Mouse (Mus musculus) cerebellum, postnatal 36 days (tissue): ENCODE measurements at regions not wholly inside any gene's neighbourhood (a gene's known extent, or its start where the extent isn't known, plus 50 kb on each side); places are given as distances from the start of the nearest gene placed in this dataset.

Experiments
- DNase-seq, 2 experiments: peaks; one replicate each; pipeline ENCODE4 v3.0.0; 2021 to 2022; ENCODE audit warnings: mixed read lengths in 2 of 2

DNA sequence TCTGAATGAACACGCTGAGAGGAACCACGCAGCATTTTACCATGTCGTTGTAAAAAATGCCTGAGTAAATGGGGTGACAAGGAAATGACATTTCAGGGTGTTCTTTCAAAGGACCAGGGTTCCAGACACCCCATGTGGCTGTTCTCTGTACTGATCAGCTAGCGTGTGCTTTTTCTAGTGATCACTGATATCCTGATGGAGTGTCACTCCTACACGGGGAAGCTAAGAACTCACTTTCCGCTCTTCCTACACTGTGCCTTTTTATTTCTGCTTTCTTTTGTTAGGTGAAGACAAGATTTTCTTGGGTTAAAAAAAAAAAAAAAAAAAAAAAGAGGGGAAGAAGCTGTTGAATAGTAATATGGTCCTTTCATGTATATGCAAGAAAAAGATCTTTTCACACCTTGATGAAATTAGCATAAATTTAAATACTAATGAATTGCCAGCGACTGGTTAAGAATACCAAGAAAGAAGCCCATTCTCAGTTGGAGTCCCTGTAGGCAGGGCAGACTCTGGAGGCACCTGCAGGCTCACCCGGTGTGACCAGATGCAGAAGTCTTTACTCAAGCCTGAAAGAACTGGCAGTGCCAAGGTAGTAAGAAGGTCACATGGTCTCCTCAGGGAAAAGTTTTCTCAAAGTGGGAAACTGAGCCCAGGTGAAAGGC is 270.2 kb upstream of the Irx2 start:
- no peak for DNase-seq

DNA sequence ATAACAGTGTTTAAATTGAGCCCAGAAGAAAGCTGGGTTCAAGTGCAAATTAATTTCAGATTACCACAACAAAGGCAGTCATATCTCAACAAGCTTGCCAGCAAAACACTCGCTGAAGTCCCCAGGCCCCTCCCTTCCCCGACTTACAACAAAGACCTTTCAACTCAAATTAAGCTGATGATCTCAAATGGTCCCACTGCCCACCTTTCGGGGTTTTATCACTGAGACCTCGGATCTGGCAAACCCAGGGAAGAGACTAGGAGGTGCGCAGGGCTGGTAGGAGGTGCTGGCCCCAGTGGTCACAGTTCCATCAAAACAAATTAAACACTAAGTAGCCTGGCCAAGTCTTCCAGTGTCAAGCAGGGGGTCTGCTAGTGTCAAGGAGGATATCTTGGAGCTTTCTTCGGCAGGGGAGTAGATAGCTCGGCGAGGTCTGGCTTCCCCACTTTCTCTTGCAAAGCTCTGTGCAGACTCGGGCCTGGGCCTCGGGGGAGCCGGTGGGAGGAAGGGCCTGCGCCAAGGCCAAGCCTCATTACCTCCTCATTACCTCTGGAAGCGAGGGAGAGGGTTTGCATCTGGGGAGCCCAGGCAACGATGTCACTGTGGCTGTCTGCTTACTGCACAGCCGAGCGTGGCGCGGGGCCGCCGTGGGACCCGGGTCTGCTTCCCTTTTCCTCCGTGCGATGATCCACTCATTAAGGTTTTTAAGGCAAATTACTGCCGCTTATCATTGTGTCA is 262.9 kb upstream of the Irx2 start:
- DNase-seq: no peak

DNA sequence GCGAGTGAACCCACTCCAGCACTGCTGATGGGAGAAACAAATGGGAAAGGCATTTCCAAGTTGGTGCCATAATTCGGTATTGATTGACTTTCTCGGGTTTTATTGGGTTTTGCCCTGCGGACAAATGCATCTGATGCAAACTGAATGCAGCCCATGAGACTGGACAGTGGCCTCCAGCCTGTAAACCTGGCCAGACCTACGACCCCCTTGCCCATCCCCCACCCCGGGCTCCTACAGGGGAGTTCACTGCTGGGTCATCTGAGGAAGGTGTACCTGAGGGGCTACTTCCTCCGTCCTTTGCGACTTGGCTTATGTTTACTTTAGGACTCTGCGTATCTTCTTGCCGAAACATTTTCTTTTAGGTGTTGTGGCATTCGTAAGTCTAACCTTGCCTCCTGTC is 262.3 kb upstream of the Irx2 start:
- DNase-seq: no peak

DNA sequence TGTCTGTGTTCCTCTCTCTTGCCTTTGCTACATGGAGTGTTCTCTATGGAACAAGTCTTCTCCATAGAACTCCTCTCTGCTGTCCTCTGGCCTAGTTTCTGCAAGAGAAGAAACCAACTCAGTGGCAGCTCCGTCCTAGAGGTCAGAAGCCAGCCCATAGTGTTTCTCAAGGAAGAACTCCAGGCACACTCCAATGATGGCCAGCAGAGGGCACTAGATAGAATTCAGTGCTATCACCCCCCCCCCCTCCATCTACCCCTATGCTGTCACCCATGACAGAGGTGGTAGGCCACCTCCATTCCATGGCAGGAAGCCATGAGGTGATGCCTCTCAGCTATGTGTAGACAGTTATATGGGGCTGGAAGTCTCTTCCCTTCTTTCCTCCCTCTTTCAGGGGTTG is 258.5 kb upstream of the Irx2 start:
- DNase-seq: no peak

DNA sequence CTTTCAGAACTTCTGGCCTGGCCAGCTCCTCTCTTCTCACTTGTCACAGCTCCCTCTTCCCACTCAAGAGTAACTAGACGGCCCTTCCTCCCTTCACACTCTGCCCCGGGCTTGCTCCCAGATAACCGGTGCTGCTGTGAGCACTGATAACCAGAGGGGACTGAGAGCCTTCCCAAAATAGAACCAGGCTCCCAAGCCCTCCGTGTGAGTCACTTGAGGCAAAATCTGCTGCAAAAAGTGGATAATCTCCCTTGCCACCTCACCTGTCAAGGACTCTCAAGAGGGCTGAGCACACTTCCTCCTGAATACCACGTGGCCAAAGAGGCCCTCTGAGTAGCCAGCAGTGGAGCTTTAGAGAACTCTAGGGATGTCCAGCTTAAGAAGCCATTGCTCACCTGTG is 257.6 kb upstream of the Irx2 start:
- DNase-seq: no peak

DNA sequence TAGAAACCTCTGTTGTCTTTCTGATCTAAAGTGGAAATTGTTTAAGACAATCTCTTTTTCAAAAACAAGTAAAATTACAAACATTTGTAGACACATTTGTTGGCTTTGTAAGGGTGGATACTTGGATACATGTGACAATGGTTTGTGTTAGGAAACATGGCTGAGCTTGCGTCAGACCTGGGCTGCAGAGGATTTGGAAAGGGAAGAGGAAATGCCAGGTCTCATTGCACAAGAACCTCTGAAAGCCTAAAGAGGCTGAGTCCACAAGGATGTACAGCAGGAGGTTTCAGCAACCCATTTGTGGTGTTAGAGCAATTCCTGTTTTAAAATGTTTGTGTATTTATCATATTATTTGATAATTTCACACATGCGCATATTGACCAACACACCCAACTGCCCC is 235.3 kb upstream of the Irx2 start:
- no peak for DNase-seq

DNA sequence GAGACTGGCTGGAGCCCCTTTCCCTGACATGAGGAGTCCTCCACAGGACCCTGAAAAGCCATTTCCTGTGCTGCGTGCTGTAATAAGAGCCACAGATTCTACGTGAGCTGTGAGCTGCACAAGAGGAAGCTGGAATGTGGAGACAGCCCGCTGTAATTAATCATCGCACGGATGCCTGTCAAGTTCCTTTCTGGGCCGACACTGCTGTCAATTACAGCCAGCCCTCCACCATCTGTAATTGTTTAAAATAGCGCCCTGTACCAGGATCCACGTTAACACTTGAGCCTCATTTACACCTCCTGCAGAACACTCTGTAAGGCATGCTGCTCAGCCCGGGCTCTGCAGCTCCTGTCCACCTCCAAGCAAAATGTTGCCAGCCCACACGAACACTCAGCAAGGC is 227.9 kb upstream of the Irx2 start:
- DNase-seq: no peak

DNA sequence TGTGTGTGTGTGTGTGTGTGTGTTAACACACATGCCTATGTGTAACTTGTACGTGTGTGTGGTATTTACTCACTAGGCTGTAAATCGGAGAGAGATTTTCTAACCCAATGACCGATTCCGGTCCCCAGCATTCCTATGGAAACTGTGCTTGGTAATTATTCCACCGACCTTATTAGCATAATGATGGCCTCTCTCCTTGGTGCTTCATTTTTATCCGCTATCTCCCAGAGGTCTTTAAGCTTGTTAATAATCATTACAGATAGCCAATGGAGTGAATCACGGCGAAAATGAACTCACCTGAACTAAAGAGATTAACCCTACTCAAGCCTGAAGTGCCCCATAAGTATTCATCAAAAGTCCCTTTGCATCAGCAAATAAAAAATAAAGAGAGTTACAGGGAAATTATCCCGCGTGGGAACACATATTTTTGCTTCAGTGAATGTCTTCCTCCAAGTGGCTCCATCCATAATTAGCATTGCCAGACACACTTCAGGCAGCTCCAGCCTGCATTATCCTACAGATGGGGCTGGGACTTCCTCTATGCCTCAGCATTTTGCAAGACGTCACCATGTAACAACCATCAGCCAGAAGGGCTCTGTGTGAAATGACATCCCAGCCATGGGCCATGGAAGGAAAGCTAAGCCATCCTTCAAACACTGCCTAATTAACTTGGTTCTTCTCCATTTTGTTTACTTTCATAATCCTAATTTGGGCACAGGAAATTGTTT is 219.2 kb upstream of the Irx2 start:
- DNase-seq: no peak

DNA sequence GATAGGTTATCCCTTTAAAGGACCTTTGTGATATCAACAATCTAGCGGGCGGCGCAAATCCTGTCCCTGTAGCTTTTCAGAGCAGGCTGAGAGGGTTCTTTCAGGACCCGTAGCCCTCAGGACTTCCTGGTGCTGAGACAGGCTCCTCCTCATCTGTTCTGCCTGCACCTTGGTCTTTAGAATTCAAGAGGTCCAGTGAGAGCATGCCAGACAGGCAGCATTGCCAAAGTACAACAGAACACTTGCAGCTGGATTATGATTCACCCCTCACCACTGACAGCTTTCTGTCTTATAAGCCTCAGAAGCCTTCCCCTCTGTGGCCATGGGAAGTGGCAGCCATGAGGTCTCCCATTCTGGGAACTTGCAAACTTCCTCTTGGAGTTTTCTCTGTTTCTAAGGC is 216.0 kb upstream of the Irx2 start:
- no peak for DNase-seq

DNA sequence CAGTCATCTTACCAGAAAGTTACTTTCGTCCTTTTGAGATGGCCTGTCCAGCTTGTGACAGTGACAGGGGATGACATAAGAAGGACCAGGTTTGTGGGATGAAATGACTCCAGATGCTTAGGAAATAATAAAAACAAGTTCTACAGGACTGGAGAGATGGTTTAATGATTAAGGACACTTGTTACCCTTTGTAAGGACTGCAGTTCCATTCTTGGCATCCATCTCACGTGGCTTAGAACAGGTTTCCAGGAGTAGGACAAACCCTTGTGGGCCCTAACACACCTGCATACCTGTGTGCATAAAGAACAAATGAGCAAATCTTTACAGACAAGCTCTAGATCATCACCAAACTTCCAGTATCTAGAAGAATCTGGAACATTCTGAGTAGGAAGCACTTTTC is 211.6 kb upstream of the Irx2 start:
- DNase-seq: no peak

DNA sequence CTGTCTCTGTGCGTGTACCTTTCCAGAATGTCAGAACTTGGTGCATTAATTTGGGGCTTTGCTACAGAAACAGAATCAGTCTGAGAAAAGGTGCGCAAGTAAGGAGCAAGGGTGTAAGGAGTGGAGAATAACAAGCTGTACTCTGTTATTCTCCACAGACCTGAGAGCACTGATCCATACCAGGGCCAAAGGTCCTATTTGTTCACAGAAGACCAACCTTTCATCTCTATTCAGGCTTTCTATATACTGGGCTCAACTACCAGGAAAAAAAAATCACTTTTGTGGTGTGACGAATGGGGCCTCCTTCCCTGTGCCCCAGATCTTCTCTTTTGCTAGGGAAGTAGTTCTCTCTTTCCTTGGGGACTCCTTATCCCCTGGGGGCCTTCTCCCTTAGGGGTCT is 210.8 kb upstream of the Irx2 start:
- no peak for DNase-seq

DNA sequence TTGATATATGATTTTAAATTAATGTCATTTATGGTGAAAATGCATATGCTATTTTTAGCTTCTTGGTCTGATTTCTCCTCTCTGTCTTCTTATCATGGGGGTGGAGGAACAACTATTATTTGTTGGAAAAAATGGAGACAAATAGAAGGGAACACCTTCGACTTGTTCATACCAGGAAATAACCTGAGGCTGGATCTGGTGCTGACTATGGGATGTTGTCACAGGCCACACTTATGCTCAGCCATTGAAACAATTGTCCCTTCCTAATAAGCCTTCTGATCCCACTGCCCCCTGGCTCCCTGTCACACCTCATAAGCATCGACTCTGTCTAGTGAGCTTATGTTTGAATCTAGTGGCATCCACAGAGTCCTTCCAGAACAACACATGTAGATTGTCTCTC is 210.3 kb upstream of the Irx2 start:
- DNase-seq: no peak

DNA sequence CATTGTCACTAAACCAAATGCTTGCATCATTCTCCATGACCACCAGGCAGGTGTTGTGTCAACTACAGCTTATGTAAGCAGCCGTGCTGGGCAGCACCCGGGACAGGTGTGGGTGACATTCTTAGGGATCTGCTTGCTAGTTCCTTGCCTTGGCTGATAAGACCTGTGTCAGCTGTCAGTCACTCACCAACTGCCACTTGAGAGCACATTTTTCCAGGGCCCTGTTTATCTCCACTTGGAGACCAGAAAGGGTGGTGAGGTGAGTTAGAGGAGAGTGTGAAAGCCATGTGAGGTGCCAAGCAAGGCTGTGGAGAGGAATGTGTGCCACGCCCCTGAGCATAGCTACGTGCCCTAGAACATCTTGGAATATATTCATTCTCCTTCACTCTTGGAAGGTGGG is 209.1 kb upstream of the Irx2 start:
- no peak for DNase-seq

DNA sequence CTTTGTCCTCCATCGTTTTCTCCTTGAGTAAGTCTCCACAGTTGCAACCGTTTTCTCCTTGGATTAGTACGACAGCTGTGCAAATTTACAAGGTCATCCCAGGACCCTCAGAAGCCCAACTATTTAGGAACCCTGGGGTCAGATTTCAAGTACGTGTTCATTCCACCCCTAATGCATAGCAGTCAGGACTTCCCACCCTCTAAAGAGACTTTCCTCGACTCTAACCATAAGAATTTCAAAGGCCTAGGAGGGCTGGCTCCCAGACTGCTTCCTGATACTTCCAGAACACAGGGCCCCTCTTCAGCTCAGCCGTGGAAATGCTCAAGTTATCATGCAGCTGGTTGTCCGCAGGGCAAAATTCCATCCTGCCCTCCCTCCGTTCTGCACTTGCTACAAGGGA is 202.7 kb upstream of the Irx2 start:
- no peak for DNase-seq

DNA sequence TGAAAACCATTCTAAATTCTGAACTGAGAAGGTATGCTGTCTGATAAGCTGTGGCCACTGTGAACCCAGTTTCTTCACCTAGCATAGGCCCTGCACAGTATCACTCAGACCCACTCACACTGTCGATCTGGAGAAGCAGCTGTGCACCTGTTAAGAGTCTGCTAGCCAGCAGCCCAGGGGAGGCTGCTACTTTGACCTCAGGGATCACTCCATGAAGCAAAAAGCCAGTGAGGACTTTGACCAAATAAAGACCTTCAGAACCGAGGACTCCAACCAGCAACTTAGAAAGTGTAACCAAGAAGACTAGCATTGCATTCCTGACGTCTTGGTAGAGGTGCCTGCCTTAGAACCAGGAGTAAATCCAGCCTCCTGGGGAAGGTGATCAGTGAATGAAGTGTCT is 183.3 kb upstream of the Irx2 start:
- DNase-seq: no peak

DNA sequence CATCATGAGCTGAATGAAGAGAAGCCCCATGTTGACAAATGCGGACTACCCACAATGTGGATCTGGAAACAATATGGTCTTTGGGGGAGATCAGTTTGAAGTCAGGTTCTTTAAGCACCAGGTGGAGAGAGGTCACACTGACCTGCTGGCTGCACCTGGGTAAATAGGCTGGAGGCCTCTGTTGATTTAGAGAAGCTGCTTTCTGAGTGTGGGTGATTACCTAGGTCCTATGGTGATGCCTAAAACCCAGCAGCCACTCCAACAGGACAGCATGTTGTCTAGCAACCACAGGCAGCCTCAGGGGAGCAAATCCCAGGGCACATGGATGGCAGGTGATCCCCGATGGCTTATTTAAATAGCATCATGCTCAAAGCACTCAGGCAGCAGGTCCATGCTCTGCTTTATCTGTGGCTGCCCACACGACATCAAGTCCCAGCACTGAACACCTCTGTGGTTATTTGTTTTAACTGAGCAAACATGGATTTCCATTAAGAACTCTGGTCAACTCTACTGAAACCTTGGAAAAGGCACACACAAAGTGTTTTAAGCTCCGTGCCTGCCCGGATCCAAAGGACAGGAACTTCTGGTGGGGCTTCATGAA is 180.1 kb upstream of the Irx2 start:
- DNase-seq: no peak

DNA sequence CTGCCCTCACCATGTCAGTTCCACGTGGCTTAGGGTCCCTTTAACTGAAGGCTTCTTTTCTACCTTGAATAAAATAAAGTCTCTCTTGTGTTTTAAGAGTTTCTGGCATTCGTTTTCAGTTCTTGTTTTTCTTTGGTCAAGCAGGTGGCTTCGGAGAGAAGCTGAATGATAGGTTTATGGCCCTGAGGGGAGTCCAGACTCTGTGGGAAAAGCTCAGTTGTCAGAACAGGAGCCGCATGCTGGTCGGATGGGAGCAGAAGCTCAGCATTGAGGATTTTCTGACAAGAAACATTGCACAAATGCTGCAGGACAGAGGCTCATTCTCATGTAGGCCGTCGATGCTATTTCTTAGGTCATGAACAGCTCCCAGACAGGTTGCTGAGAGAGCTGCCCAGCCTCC is 133.3 kb upstream of the Irx2 start:
- DNase-seq: no peak

DNA sequence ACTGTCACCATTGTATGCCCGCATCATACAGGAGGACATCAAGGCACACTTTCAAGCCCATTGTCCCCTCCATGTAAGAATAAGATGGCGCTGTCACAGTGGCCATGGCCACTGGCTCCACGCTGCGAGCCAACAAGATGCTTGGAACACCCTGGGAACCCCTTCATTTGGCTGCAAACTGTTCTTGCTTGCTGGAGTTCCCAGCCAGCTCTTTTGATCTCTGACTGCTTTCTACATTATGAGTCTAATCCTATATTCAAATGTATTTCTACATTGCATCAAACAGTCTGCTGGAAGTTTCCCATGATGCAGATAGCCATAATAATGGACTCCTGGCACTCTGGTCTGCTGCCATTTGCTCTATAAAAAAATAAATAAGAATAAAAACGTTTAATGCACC is 131.6 kb upstream of the Irx2 start:
- no peak for DNase-seq

DNA sequence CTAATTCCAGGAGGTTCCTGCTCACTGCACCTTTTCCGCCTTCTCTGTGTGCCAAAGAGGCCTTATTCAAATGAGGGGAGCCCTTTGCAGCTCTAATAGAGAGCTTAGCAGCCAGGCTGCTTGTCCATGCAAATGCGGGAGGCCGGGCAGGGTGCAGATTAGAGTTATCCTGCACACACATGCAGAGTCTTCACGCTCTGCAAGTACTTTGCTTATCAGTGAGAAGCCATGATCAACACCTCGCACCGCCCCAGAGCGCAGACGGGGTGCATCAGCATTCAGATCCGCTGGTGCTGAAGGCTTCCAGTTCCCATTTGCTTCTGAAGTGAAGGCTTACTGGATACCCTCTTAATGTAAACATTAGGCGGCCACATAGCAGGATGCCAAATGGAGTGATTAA is 131.1 kb upstream of the Irx2 start:
- no peak for DNase-seq

DNA sequence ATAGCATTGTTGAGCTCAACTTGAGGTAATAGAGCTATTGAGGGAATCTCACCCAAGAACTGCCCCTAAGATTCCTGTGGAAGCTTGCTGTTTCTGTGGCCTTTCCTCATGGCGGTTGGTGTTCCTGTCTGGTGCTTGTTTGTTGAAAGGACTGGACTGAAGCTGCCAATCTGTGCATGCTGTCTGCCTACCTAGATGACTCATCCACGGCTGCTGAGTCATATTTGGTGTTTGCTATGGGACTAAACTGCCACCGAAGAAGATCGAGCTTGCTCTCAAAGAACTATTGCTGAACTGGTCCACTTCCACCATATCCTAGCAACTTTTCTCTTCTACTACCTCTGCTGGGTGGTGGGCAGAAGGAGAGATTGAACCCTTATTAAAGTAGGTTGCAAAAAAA is 122.7 kb upstream of the Irx2 start:
- no peak for DNase-seq

DNA sequence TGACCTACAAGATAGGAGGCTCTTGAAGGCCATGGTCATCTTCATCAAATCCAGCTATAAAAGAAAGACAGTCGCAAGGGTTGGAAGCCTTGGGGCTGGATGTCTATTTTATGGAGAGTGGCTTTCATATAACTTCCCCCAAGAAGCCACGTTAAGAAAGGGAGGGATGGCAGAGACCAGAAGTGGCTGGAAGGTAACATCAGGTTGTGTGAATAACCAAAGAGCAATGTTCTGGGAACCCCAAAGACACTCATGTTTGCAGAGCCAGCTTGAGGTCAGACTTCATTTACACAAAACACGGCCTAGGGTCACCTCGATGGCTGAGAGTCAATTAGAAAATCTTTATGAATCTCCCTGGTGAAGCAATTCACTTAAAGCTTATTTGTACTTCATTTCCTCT is 90.0 kb upstream of the Irx2 start:
- DNase-seq: no peak

DNA sequence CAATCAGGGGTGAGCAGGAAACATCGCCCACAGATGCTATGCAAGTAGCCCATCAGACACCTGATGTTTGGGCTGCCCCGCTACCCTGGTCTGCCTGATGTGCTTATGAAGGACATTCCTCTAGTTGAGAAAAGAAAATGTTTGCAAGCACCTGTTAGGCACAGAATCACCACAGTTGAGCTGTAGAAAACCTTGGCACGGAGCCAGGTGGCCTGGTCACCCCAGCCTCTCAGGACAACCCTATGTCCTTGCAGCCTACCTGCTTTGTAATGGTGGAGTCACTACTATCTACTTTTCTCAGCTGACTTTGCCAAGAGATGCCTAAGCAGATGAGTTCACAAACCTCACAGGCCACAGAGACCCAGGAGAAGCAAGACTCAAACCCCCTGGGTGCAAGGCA is 86.9 kb upstream of the Irx2 start:
- peak in 1 of 2 experiments; percentile 3 for DNase-seq

DNA sequence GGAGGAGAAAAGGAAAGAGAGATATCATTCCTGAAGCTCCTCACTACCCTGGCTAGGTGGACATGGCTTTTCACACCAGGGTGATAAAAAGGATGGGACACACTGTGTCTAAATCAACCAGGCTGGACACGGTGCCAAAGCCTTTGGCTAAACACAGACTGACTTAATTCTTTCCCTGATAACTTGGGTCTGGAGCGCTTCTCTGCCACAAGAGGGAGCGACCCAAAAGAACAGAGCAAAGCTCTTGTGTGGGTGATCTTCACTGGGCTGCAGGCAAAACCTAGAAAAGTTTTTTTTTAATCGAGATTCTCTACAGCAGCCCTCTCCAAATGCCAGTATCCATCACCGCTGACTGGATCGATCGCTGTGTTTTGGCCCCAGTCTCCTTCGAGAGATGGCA is 70.7 kb upstream of the Irx2 start:
- DNase-seq: no peak

DNA sequence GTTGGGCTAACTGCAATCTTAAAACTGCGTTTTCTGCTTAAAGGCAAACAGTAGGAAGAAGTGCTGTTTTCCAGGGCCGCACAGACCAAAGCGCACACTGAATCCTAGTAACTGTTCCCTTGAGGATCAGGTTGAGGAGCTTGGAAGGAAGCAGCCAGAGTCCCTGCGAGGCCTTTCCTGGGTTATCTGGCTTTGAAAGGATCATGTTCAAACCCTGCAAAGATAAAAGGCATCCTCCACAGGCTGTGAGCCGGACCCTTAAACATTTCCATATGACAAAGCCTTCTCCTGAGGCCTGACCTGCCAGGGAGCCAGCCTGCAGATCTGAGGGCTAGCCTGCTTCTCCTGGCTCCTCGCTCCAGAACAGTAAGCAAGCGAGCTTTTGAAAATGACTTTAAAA is 56.7 kb upstream of the Irx2 start:
- no peak for DNase-seq
